Mouse (Mus musculus) forebrain, postnatal 0 days (tissue): ENCODE measurements around the gene Hist1h2be. TPM values are rescaled to one million over a fixed set of nuclear protein-coding genes. Genes with fewer than 3 reads are reported as not detected.

ENCODE experiments used
- ATAC-seq: fragments of 200-750 bp; cut with Nextera tagmentation; 2 replicates; pipeline ENCODE4 v1.8.0; 2017; ENCODE audit warnings: mild to moderate bottlenecking, moderate library complexity
- DNase-seq: peaks from one replicate; pipeline ENCODE4 v3.0.0-alpha.2; 2015
- H3K27ac ChIP-seq: fragments of 300-500 bp; sonication (generic); 2 replicates; pipeline ENCODE4 v1.5.1; 2014; ENCODE audit warnings: low read depth, mild to moderate bottlenecking, antibody characterized with exemption, low read length, moderate library complexity, mixed read lengths
- H3K27me3 ChIP-seq: fragments of 300-500 bp; sonication (generic); 2 replicates; pipeline ENCODE4 v1.6.1; 2014; ENCODE audit warnings: mild to moderate bottlenecking, low read length, mixed read lengths; ENCODE audit not compliant: insufficient read depth
- H3K36me3 ChIP-seq: fragments of 300-500 bp; sonication (generic); 2 replicates; pipeline ENCODE4 v1.6.1; 2014; ENCODE audit warnings: mild to moderate bottlenecking, moderate library complexity; ENCODE audit not compliant: insufficient read depth
- H3K4me1 ChIP-seq: fragments of 300-500 bp; sonication (generic); 2 replicates; pipeline ENCODE4 v1.6.1; 2014; ENCODE audit warnings: antibody characterized with exemption; ENCODE audit not compliant: insufficient read depth
- H3K4me2 ChIP-seq: fragments of 300-500 bp; sonication (generic); 2 replicates; pipeline ENCODE4 v1.6.1; 2014; ENCODE audit warnings: low read depth, mild to moderate bottlenecking, moderate library complexity
- H3K4me3 ChIP-seq: fragments of 300-500 bp; sonication (generic); 2 replicates; pipeline ENCODE4 v1.5.1; 2014; ENCODE audit warnings: low read depth, low read length, mixed read lengths
- H3K9ac ChIP-seq: fragments of 300-500 bp; sonication (generic); 2 replicates; pipeline ENCODE4 v1.6.1; 2014; ENCODE audit warnings: mild to moderate bottlenecking
- H3K9me3 ChIP-seq: fragments of 300-500 bp; sonication (generic); 2 replicates; pipeline ENCODE4 v1.6.1; 2016; ENCODE audit warnings: low read length
- CTCF ChIP-seq: sonication (generic); IDR thresholded peaks from 2 replicates; pipeline ENCODE4 v1.5.1; 2016; ENCODE audit warnings: antibody characterized with exemption, control low read depth, low read depth
- WGBS: fragments of 180-500 bp; shearing (Covaris S2); extraction: QIAGEN DNeasy Blood & Tissue Kit; methylation state at CpG from one replicate; pipeline ENCODE4 v1.1.7; 2014; 5-methylcytosine and 5-hydroxymethylcytosine counted together
- polyA plus RNA-seq: library from polyadenylated mRNA; unstranded; fragments of >200 nt; fragmentation: Nextera tagmentation; extraction: Ambion mirVana; gene quantifications from 2 replicates; pipeline ENCODE4 v1.2.1, GENCODE M21; 2015
- total RNA-seq: library from RNA; depleted of rRNA; stranded (reverse); fragments of >200 nt; gene quantifications from 2 replicates; pipeline ENCODE4 v1.2.3, GENCODE M21; 2014

The Hist1h2be gene
- total and polyA plus RNA-seq, 2 experiments from 2014 or later, result 0.31 to 98.5 TPM

GRCm38 (mm10) chr13:23556906-23557305 lies 64.0 kb downstream of the Hist1h2be start:
- H3K4me3 ChIP-seq, result no peak overlapping the region
- no peak for ATAC-seq
- H3K27me3 ChIP-seq, result no peaks in the 10 kb centered on the region
- no peaks in the 10 kb centered on the region for H3K9me3 ChIP-seq
- no peaks in the 10 kb centered on the region for H3K4me1 ChIP-seq
- H3K27ac ChIP-seq, result no peak overlapping the region
- no peak overlapping the region for H3K4me2 ChIP-seq
- 74% methylated on average over 3 of the region's 3 CpGs for WGBS
- H3K36me3 ChIP-seq, result no peaks in the 10 kb centered on the region
- DNase-seq, result no peak
- no peak overlapping the region for H3K9ac ChIP-seq
- TF ChIP-seq CTCF, result no peak

GRCm38 (mm10) chr13:23555839-23556416 lies 65.0 kb downstream of the Hist1h2be start:
- Histone ChIP-seq H3K9me3 (no peaks in the 10 kb centered on the region), H3K4me1 (0 out of 2 replicates have a peak, but pooled peaks cover 1% of the 10 kb centered on the region), H3K4me3 (peak overlapping the region; percentile 51), H3K27ac (peak overlapping the region; percentile 82), H3K9ac (peak overlapping the region; percentile 56), H3K4me2 (peak overlapping the region; percentile 99), H3K27me3 (no peaks in the 10 kb centered on the region), H3K36me3 (no peaks in the 10 kb centered on the region)
- DNase-seq (peak; percentile 92), ATAC-seq (peak; percentile 75)
- under 1% methylated on average over 18 of the region's 18 CpGs for WGBS
- no peak for TF ChIP-seq CTCF

- Histone ChIP-seq H3K4me2 (peak overlapping the region; percentile 99), H3K4me1 (0 out of 2 replicates have a peak, but pooled peaks cover 4% of the 10 kb centered on the region), H3K9ac (peak overlapping the region; percentile 56), H3K4me3 (peak overlapping the region; percentile 51), H3K27me3 (no peaks in the 10 kb centered on the region), H3K36me3 (no peaks in the 10 kb centered on the region), H3K27ac (peak overlapping the region; percentile 82), H3K9me3 (no peaks in the 10 kb centered on the region)
- DNase-seq, result peak; percentile 89
- ATAC-seq, result peak; percentile 86
- WGBS, result under 1% methylated on average over 54 of the region's 54 CpGs
- TF ChIP-seq CTCF, result no peak
Measured at GRCm38 (mm10) chr13:23554925-23555838, 65.7 kb downstream of the Hist1h2be start.

GRCm38 (mm10) chr13:23554393-23554792 lies 66.5 kb downstream of the Hist1h2be start:
- no peak for TF ChIP-seq CTCF
- Histone ChIP-seq H3K9me3 (no peaks in the 10 kb centered on the region), H3K27me3 (no peaks in the 10 kb centered on the region), H3K9ac (peak overlapping the region; percentile 56), H3K27ac (peak overlapping the region; percentile 82), H3K4me1 (0 out of 2 replicates have a peak, but pooled peaks cover 4% of the 10 kb centered on the region), H3K36me3 (no peaks in the 10 kb centered on the region), H3K4me2 (peak overlapping the region; percentile 99), H3K4me3 (peak overlapping the region; percentile 51)
- 18% methylated on average over 9 of the region's 9 CpGs for WGBS
- ATAC-seq, result no peak
- peak; percentile 27 for DNase-seq

- Histone ChIP-seq H3K36me3 (no peaks in the 10 kb centered on the region), H3K9me3 (no peaks in the 10 kb centered on the region), H3K27me3 (no peaks in the 10 kb centered on the region), H3K27ac (peak within 1 kb of the TSS; percentile 82; the same call in 1 of the 2 replicates), H3K9ac (no peak within 1 kb of the TSS), H3K4me3 (no peak within 1 kb of the TSS), H3K4me2 (no peak within 1 kb of the TSS; the same call in 1 of the 2 replicates), H3K4me1 (0 out of 2 replicates have a peak, but pooled peaks cover 4% of the 10 kb centered on the region)
- TF ChIP-seq CTCF, result no peak
- ATAC-seq (no peak), DNase-seq (no peak)
Measured at GRCm38 (mm10) chr13:23552962-23553361, 68.0 kb downstream of the Hist1h2be start, which contains the start of gene Hist1h1d. TSS of gene Hist1h1d (plus strand) at chr13:23553262.

GRCm38 (mm10) chr13:23551931-23552914 lies 68.7 kb downstream of the Hist1h2be start:
- 46% methylated on average over 8 of the region's 8 CpGs for WGBS
- no peaks in the 10 kb centered on the region for H3K9me3 ChIP-seq
- TF ChIP-seq CTCF, result no peak

More at GRCm38 (mm10) chr13:23551931-23552914, 68.7 kb downstream of the Hist1h2be start:
- no peaks in the 10 kb centered on the region for H3K27me3 ChIP-seq
- H3K27ac ChIP-seq, result no peak overlapping the region; the same call in 1 of the 2 replicates
- peak overlapping the region; percentile 57 for H3K4me2 ChIP-seq
- 0 out of 2 replicates have a peak, but pooled peaks cover 4% of the 10 kb centered on the region for H3K4me1 ChIP-seq
- ATAC-seq, result no peak
- DNase-seq, result no peak
- H3K4me3 ChIP-seq, result peak overlapping the region; percentile 40; the same call in 1 of the 2 replicates
- no peak overlapping the region for H3K9ac ChIP-seq
- no peaks in the 10 kb centered on the region for H3K36me3 ChIP-seq
